Mouse (Mus musculus) ES-Bruce4 (cell line): ENCODE measurements around the gene Csde1. TPM values are rescaled to one million over a fixed set of nuclear protein-coding genes. Genes with fewer than 3 reads are reported as not detected.

ENCODE experiments used
- H3K27ac ChIP-seq: 2 replicates; pipeline ENCODE4 v1.5.1; 2012; ENCODE audit warnings: low read length, inconsistent platforms; ENCODE audit not compliant: insufficient read depth
- H3K27me3 ChIP-seq: 2 replicates; pipeline ENCODE4 v1.6.1; 2012; ENCODE audit warnings: mild to moderate bottlenecking, low read length, inconsistent platforms; ENCODE audit not compliant: control insufficient read depth, poor library complexity, insufficient read depth, severe bottlenecking
- H3K36me3 ChIP-seq: 2 replicates; pipeline ENCODE4 v1.6.1; 2012; ENCODE audit warnings: inconsistent platforms, mild to moderate bottlenecking, low read length, moderate library complexity; ENCODE audit not compliant: control insufficient read depth, poor library complexity, insufficient read depth, severe bottlenecking
- H3K4me1 ChIP-seq: one replicate; pipeline ENCODE4 v1.8.1; 2011; ENCODE audit warnings: low read length; ENCODE audit not compliant: control insufficient read depth, insufficient read depth
- H3K4me3 ChIP-seq: 2 replicates; pipeline ENCODE4 v1.5.1; 2011; ENCODE audit warnings: low read depth, mild to moderate bottlenecking, low read length
- H3K9ac ChIP-seq: 2 replicates; pipeline ENCODE4 v1.6.1; 2012; ENCODE audit warnings: low read depth, mild to moderate bottlenecking, inconsistent platforms; ENCODE audit not compliant: poor library complexity, severe bottlenecking
- H3K9me3 ChIP-seq: replicated peaks from 2 replicates; pipeline ENCODE4 v1.6.1; 2012; ENCODE audit warnings: mild to moderate bottlenecking, low read length, inconsistent platforms; ENCODE audit not compliant: control insufficient read depth, poor library complexity, insufficient read depth, severe bottlenecking
- CTCF ChIP-seq: IDR thresholded peaks from one replicate; pipeline ENCODE4 v1.8.1; 2011; ENCODE audit warnings: low read depth, low read length
- EP300 ChIP-seq: IDR thresholded peaks from 2 replicates; pipeline ENCODE4 v1.6.1; 2011; ENCODE audit warnings: low read depth, low read length; ENCODE audit not compliant: insufficient read depth
- POLR2A ChIP-seq: IDR thresholded peaks from one replicate; pipeline ENCODE4 v1.8.1; 2011; ENCODE audit warnings: low read length; ENCODE audit not compliant: insufficient read depth
- polyA plus RNA-seq: library from polyadenylated mRNA; stranded (reverse); fragments of >200 nt; gene quantifications from 2 replicates; pipeline ENCODE4 v1.2.4, GENCODE M21; 2011; ENCODE audit warnings: low read depth; ENCODE audit not compliant: missing spikeins, insufficient read depth, insufficient read length

Gene Csde1
- polyA plus RNA-seq, 1 experiment = 518 TPM

DNA sequence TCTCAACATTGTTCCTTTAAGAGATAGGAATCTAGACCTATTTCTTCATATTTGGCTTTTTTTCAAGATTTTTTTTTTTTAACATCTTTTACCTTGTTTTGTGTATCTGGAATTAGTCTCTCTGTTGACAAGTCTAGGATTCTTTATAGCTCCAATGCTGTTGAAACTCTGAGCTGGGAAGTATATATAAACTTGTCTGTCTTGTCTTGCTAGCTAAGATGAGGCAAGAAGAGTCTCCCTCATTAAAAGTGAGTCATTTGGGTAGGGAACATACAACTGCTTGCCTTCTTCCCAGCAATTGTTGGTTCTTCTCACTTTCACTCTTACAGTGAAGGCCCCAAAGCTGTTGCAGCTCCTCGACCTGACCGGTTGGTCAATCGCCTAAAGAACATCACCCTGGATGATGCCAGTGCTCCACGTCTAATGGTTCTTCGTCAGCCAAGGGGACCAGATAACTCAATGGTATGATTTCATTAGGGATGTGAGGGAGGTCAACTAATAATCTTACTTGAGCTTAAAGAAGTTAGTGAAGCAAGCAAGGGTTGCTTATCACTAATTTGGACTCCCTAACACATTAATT lies 35.9 kb downstream of the Csde1 start:
- Histone ChIP-seq H3K27ac (no peak overlapping the region), H3K36me3 (peaks cover 63% of the 10 kb centered on the region), H3K9ac (no peak overlapping the region), H3K27me3 (no peaks in the 10 kb centered on the region), H3K4me1 (no peaks in the 10 kb centered on the region), H3K4me3 (no peak overlapping the region), H3K9me3 (no peaks in the 10 kb centered on the region)
- no peak for TF ChIP-seq CTCF
- TF ChIP-seq EP300 = no peak
- TF ChIP-seq POLR2A = no peak

DNA sequence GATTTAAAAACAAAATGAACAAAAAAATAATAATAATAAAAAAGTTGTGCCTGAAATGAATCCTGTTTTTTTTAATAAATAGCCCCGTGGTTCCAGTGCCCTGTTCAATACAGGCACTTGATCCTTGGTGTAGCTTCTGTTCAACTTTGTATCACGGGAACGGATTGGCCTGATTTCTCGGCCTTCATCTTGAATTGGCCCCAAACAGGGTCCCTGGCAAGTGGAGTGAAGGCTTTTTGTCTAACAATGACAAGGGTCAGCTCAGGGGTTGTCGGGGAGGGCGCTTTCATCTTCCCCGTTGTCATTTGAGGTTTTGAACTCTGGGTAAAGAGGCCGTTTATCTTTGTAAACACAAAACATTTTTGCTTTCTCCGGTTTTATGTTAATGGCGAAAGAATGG lies 37.5 kb downstream of the Csde1 start:
- no peak overlapping the region for H3K4me3 ChIP-seq
- TF ChIP-seq POLR2A = no peak
- no peak for TF ChIP-seq CTCF
- no peak for TF ChIP-seq EP300

GRCm38 (mm10) chr3:103058207-103059157 lies 38.3 kb downstream of the Csde1 start, which contains the start of gene Nras:
Nras (plus strand) TSS chr3:103058285.
- H3K9ac ChIP-seq = peak within 1 kb of the TSS; percentile 99
- H3K9me3 ChIP-seq = no peaks in the 10 kb centered on the region
- H3K4me3 ChIP-seq = peak within 1 kb of the TSS; percentile 85
- H3K27ac ChIP-seq = peak within 1 kb of the TSS; percentile 86
- H3K27me3 ChIP-seq = no peaks in the 10 kb centered on the region
- H3K4me1 ChIP-seq = no peaks in the 10 kb centered on the region
- TF ChIP-seq POLR2A (no peak), EP300 (no peak), CTCF (no peak)
- peaks cover 61% of the 10 kb centered on the region for H3K36me3 ChIP-seq

More for the DNA sequence above, 37.5 kb downstream of the Csde1 start:
- Histone ChIP-seq H3K27me3 (no peaks in the 10 kb centered on the region), H3K9ac (no peak overlapping the region; the same call in 1 of the 2 replicates), H3K36me3 (peaks cover 60% of the 10 kb centered on the region), H3K9me3 (no peaks in the 10 kb centered on the region), H3K27ac (no peak overlapping the region), H3K4me1 (no peaks in the 10 kb centered on the region)

DNA sequence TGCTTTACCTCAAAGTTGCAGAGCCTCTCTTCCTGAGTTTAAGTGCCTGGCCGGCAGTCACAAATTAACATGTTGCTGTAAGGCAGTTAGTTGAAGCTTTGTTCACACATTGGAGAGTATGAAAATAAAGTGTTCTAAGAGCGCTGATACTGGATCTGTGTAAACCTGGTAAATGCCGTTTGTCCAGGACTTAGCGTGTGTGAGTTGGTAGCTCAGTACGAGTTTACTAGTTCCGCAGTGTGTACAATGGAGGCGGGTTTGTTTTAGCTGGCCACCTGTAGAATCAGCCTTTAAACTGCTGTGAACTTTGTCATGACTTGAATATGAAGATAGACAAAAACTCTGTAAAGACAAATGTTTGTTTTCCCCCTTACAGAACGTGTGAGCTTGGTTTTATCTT lies 46.7 kb downstream of the Csde1 start:
- no peaks in the 10 kb centered on the region for H3K4me1 ChIP-seq
- no peaks in the 10 kb centered on the region for H3K9me3 ChIP-seq
- no peak overlapping the region for H3K27ac ChIP-seq
- no peak overlapping the region for H3K9ac ChIP-seq
- no peaks in the 10 kb centered on the region for H3K27me3 ChIP-seq
- no peak overlapping the region for H3K4me3 ChIP-seq
- TF ChIP-seq CTCF = no peak
- TF ChIP-seq POLR2A = no peak
- TF ChIP-seq EP300 = no peak
- peaks cover 54% of the 10 kb centered on the region for H3K36me3 ChIP-seq

- no peak overlapping the region for H3K9ac ChIP-seq
- no peaks in the 10 kb centered on the region for H3K27me3 ChIP-seq
- no peaks in the 10 kb centered on the region for H3K9me3 ChIP-seq
- H3K4me1 ChIP-seq = no peaks in the 10 kb centered on the region
- H3K4me3 ChIP-seq = no peak overlapping the region
- H3K36me3 ChIP-seq = peaks cover 38% of the 10 kb centered on the region
- H3K27ac ChIP-seq = no peak overlapping the region
- TF ChIP-seq EP300 (no peak), CTCF (no peak), POLR2A (no peak)
Observed at GRCm38 (mm10) chr3:103068971-103069370, 48.7 kb downstream of the Csde1 start.

GRCm38 (mm10) chr3:103073771-103074170 lies 53.5 kb downstream of the Csde1 start, which contains the start of gene Ampd1:
Ampd1 (plus strand) TSS chr3:103074014.
- Histone ChIP-seq H3K36me3 (peaks cover 6% of the 10 kb centered on the region), H3K9me3 (no peaks in the 10 kb centered on the region), H3K27me3 (no peaks in the 10 kb centered on the region), H3K9ac (no peak within 1 kb of the TSS), H3K27ac (no peak within 1 kb of the TSS), H3K4me1 (no peaks in the 10 kb centered on the region), H3K4me3 (no peak within 1 kb of the TSS)
- no peak for TF ChIP-seq CTCF
- no peak for TF ChIP-seq POLR2A
- no peak for TF ChIP-seq EP300
